8 mouse cellular contexts compared by ENCODE assay signal in the genomic region with DNA sequence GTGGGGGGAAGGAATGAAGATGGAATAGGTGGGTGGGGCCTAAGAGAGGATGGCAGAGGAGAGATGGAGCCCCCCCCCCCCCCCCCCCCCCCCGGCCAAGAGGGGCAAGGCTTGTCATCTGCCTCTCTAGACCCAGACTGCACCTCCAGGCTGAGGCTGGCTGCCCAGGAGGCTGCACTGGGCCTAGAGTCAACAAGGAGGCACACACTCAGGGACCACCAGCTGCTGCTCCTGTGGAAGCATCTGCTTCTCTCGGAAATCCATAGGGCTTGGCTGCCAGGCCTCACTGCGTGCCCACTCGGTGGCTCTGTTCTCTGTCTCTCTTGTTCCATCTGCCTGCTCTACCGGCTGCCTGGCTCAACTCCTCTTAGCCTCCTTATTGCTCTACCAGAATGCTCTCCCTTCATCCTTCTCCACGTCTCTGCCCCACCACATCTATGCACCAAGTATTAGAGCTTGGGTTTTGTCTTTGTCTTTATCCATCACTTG. TPM values are rescaled to one million over a fixed set of nuclear protein-coding genes. Genes with fewer than 3 reads are reported as not detected.
A peak's percentile ranks its signal among the peaks of the same experiment; 100 is the strongest.
DNase-seq lines count a peak whose midpoint lies in the region; ATAC-seq lines count a peak whose summit lies in the region.
"Had no signal": no experiment of that assay in that cellular context is flagged by ENCODE, and none has a peak within 500 bp of the region (broad histone marks: within the 10 kb centered on the region; RNA-seq: fewer than 3 reads in every experiment).

No protein-coding gene starts in this region.

- ATAC-seq in kidney, embryonic 15.5 days (replicated peaks; ENCODE audit: low FRiP score) = no peak
- no peak for ATAC-seq in activated CD4-positive, CD25-positive, alpha-beta regulatory T cell, adult 4 months

- 0 out of 2 replicates have a peak overlapping the region, but pooled peaks have one; percentile 27 for H3K27ac ChIP-seq in kidney, embryonic 15.5 days

- H3K27me3 ChIP-seq in kidney, embryonic 15.5 days = no peaks in the 10 kb centered on the region

- no peak overlapping the region for H3K4me3 ChIP-seq in kidney, embryonic 15.5 days (replicated peaks)

- 74% methylated on average over 5 of the region's 6 CpGs for WGBS in kidney, embryonic 15.5 days

- DNase-seq in kidney, adult 8-10 months = no peak
- DNase-seq in cerebellum, adult 9-10 months = peak; percentile 92
- DNase-seq in layer of hippocampus, adult 8-10 months (ENCODE audit: low spot score in 2 of 2) = peak; percentile 63 to 80
- DNase-seq in right cerebral cortex, postnatal 10 days (ENCODE audit: low spot score in 2 of 2) = peak; percentile 75 to 85
- DNase-seq in T-cell, adult 2 months (ENCODE audit: low spot score) = no peak

- H3K4me1 ChIP-seq in kidney, embryonic 15.5 days = peaks cover 25% of the 10 kb centered on the region

- no peaks in the 10 kb centered on the region for H3K36me3 ChIP-seq in kidney, embryonic 15.5 days

- no peak overlapping the region for H3K4me2 ChIP-seq in kidney, embryonic 15.5 days

- H3K9ac ChIP-seq in kidney, embryonic 15.5 days = no peak overlapping the region

- H3K9me3 ChIP-seq in kidney, embryonic 15.5 days (replicated peaks) = no peaks in the 10 kb centered on the region

RNA-seq across cellular contexts. Expression of a gene that starts 38.4 kb away (rescaled TPM):
- 82.3 and 83.1 TPM in 2 replicates for polyA plus RNA-seq in kidney, embryonic 15.5 days (2015; fragmentation: Nextera tagmentation; extraction: Ambion mirVana)
- 10 to 100 TPM; 37.2 to 45.0 (median 41.6) TPM for total RNA-seq in layer of hippocampus, adult 8-10 months (2022)
- under 1 TPM in 1 of 2 experiments, not detected in 1; 0.56 TPM for polyA plus RNA-seq in activated CD4-positive, CD25-positive, alpha-beta regulatory T cell, adult 4 months (2017; shearing (Covaris generic))
- total RNA-seq: MEL had no signal

Comparison
In these comparisons a context has a peak if more than half of its experiments do, and no peak if none do; other contexts are left out.
1. DNase-seq: peak in cerebellum, adult 9-10 months (single experiment), layer of hippocampus, adult 8-10 months (2 of 2) and right cerebral cortex, postnatal 10 days (2 of 2); none in kidney, adult 8-10 months (0 of 2) and T-cell, adult 2 months (single experiment).
2. RNA of a gene that starts 38.4 kb away (polyA plus RNA-seq): 82.3 to 83.1 TPM in kidney, embryonic 15.5 days; 0.56 TPM in activated CD4-positive, CD25-positive, alpha-beta regulatory T cell, adult 4 months; every median in the first group is over 10 times any median in the second.